Mouse (Mus musculus) lung, adult 2 months (tissue): Measurements from ENCODE around the gene Card19.

Experiments used
- CTCF ChIP-seq: fragments of 200-500 bp; IDR thresholded peaks from 2 replicates; pipeline ENCODE4 v1.5.1; 2011; ENCODE audit warnings: mild to moderate bottlenecking, low read length, control low read depth; ENCODE audit not compliant: insufficient read depth
- POLR2A ChIP-seq: fragments of 200-500 bp; IDR thresholded peaks from 2 replicates; pipeline ENCODE4 v1.6.1; 2011; ENCODE audit warnings: low read depth, mild to moderate bottlenecking, control low read depth, low read length, borderline replicate concordance; ENCODE audit errors: extremely low read depth

DNA sequence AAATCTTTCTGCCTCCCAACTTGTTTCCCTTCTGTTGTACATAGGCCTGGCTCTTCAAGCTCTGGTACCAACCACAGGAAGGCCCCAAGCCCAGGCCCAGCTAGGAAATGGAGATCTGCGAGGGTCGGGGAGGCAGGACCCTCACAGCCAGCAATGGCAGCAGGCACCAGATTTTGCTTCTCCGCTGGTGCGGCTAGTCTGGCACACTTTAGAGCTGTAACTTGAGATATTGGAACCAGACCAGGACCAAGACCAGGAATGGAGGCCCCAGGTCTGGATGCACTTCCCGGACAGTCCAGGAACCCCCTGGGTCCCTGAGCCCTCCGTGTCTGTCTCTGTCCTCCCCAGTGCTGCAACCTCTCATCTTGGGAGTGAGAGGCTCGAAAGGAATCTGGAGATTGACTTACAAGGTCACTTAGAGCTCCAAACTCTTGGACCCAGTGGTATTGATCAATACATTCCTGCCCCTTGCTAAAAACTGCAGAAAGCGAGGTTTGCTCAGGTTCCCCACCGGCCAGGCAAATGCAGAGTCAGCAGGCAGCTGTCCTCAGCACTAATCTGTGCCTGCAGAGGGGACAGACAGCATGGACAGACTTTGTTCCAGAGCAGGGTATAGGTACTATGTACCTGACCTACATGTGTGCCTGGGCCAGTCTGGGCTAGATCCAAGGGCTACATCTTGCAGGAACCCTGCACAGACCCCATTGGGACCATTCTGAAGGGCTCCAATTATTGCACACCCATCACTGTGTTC is 1.1 kb upstream of the Card19 start:
- TF ChIP-seq CTCF = no peak
- TF ChIP-seq POLR2A = no peak
